Mouse (Mus musculus) G1E (cell line): ENCODE data around the gene Slc1a1. TPM values are rescaled to one million over a fixed set of nuclear protein-coding genes. Genes with fewer than 3 reads are reported as not detected.

Source experiments
- ATAC-seq: 2 replicates; pipeline ENCODE4 v1.8.0; 2016; ENCODE audit warnings: mild to moderate bottlenecking; ENCODE audit not compliant: insufficient number of reproducible peaks, poor library complexity, low FRiP score, severe bottlenecking; ENCODE audit errors: extremely low read depth
- DNase-seq: peaks from one replicate; pipeline ENCODE4 v3.0.0; 2012; ENCODE audit warnings: low spot score
- H3K27me3 ChIP-seq: 2 replicates; pipeline ENCODE4 v1.6.1; 2012; ENCODE audit warnings: mild to moderate bottlenecking, low read length, inconsistent platforms; ENCODE audit not compliant: insufficient read depth
- H3K36me3 ChIP-seq: replicated peaks from 2 replicates; pipeline ENCODE3; 2012; ENCODE audit warnings: mild to moderate bottlenecking, inconsistent platforms
- H3K4me1 ChIP-seq: 2 replicates; pipeline ENCODE4 v1.6.1; 2012; ENCODE audit warnings: low read depth, low read length, inconsistent platforms, mixed read lengths; ENCODE audit not compliant: insufficient read depth
- H3K4me3 ChIP-seq: 2 replicates; pipeline ENCODE4 v1.5.1; 2012; ENCODE audit warnings: low read depth, mild to moderate bottlenecking, inconsistent platforms, low read length, moderate library complexity, mixed read lengths
- H3K9me3 ChIP-seq: replicated peaks from 2 replicates; pipeline ENCODE4 v1.6.1; 2012; ENCODE audit warnings: inconsistent platforms
- CTCF ChIP-seq: IDR thresholded peaks from 2 replicates; pipeline ENCODE4 v1.5.1; 2012; ENCODE audit warnings: low read depth, low read length, inconsistent platforms, mixed read lengths
- GATA1 ChIP-seq: IDR thresholded peaks from 2 replicates; pipeline ENCODE4 v1.6.1; 2012; ENCODE audit warnings: borderline replicate concordance, low read length, inconsistent platforms, mixed read lengths
- GATA2 ChIP-seq: IDR thresholded peaks from 2 replicates; pipeline ENCODE4 v1.6.1; 2012; ENCODE audit warnings: low read depth, low read length, inconsistent platforms, borderline replicate concordance
- POLR2AphosphoS5 ChIP-seq: IDR thresholded peaks from 2 replicates; pipeline ENCODE4 v1.6.1; 2012; ENCODE audit warnings: low read depth, low read length, inconsistent platforms; ENCODE audit not compliant: insufficient replicate concordance
- TAL1 ChIP-seq: conservative IDR thresholded peaks from 2 replicates; pipeline ENCODE4 v1.6.1; 2012; ENCODE audit warnings: low read depth, low read length, inconsistent platforms, mixed read lengths
- polyA plus RNA-seq: library from polyadenylated mRNA; stranded (reverse); fragments of >175 nt; gene quantifications from 2 replicates; pipeline ENCODE4 v1.2.3, GENCODE M21; 2012
- total RNA-seq, 2 experiments: library from RNA; stranded (forward) in 1 of 2; stranded (reverse) in 1 of 2; fragments of 200-1000 nt in 1 of 2; fragments of >200 nt in 1 of 2; fragmentation: Nextera tagmentation in 1 of 2; gene quantifications; 2 replicates each; pipeline ENCODE4 v1.2.3; 2014 to 2017

Gene Slc1a1
- total and polyA plus RNA-seq, 3 experiments, result 0.38 TPM; not detected in 2

GRCm38 (mm10) chr19:28889251-28889650 is 54.4 kb downstream of the Slc1a1 start:
- no peak overlapping the region for H3K4me3 ChIP-seq
- ATAC-seq (no peak), DNase-seq (no peak)
- H3K27me3 ChIP-seq, result peaks cover 4% of the 10 kb centered on the region; the same call in 1 of the 2 replicates
- no peaks in the 10 kb centered on the region for H3K9me3 ChIP-seq
- H3K36me3 ChIP-seq, result no peaks in the 10 kb centered on the region
- TF ChIP-seq TAL1, result no peak
- TF ChIP-seq GATA2, result no peak
- TF ChIP-seq GATA1, result no peak
- no peak for TF ChIP-seq POLR2AphosphoS5
- no peak for TF ChIP-seq CTCF
- no peaks in the 10 kb centered on the region for H3K4me1 ChIP-seq

GRCm38 (mm10) chr19:28891238-28891637 is 56.4 kb downstream of the Slc1a1 start:
- Histone ChIP-seq H3K4me1 (no peaks in the 10 kb centered on the region), H3K9me3 (no peaks in the 10 kb centered on the region), H3K36me3 (no peaks in the 10 kb centered on the region), H3K27me3 (peaks cover 5% of the 10 kb centered on the region; the same call in 1 of the 2 replicates), H3K4me3 (no peak overlapping the region)
- DNase-seq (no peak), ATAC-seq (no peak)
- TF ChIP-seq TAL1, result no peak
- no peak for TF ChIP-seq POLR2AphosphoS5
- no peak for TF ChIP-seq CTCF
- TF ChIP-seq GATA1, result no peak
- no peak for TF ChIP-seq GATA2

GRCm38 (mm10) chr19:28891864-28892263 is 57.0 kb downstream of the Slc1a1 start:
- Histone ChIP-seq H3K4me3 (no peak overlapping the region), H3K4me1 (no peaks in the 10 kb centered on the region), H3K27me3 (peaks cover 5% of the 10 kb centered on the region; the same call in 1 of the 2 replicates), H3K9me3 (no peaks in the 10 kb centered on the region), H3K36me3 (no peaks in the 10 kb centered on the region)
- DNase-seq (no peak), ATAC-seq (no peak)
- TF ChIP-seq GATA1, result no peak
- no peak for TF ChIP-seq CTCF
- no peak for TF ChIP-seq TAL1
- TF ChIP-seq POLR2AphosphoS5, result no peak
- no peak for TF ChIP-seq GATA2

GRCm38 (mm10) chr19:28896639-28897038 is 61.8 kb downstream of the Slc1a1 start:
- Histone ChIP-seq H3K36me3 (no peaks in the 10 kb centered on the region), H3K4me3 (no peak overlapping the region), H3K27me3 (peaks cover 13% of the 10 kb centered on the region), H3K9me3 (no peaks in the 10 kb centered on the region), H3K4me1 (no peaks in the 10 kb centered on the region)
- no peak for ATAC-seq
- TF ChIP-seq TAL1 (no peak), CTCF (no peak), POLR2AphosphoS5 (no peak), GATA1 (no peak), GATA2 (no peak)
- DNase-seq, result no peak

GRCm38 (mm10) chr19:28897497-28897896 is 62.6 kb downstream of the Slc1a1 start:
- ATAC-seq (no peak), DNase-seq (no peak)
- TF ChIP-seq CTCF (no peak), GATA2 (no peak), GATA1 (no peak), TAL1 (no peak), POLR2AphosphoS5 (no peak)
- H3K4me1 ChIP-seq, result no peaks in the 10 kb centered on the region
- no peak overlapping the region for H3K4me3 ChIP-seq
- H3K9me3 ChIP-seq, result no peaks in the 10 kb centered on the region
- H3K36me3 ChIP-seq, result no peaks in the 10 kb centered on the region
- peaks cover 13% of the 10 kb centered on the region for H3K27me3 ChIP-seq

- Histone ChIP-seq H3K9me3 (no peaks in the 10 kb centered on the region), H3K36me3 (no peaks in the 10 kb centered on the region), H3K27me3 (peaks cover 12% of the 10 kb centered on the region), H3K4me1 (no peaks in the 10 kb centered on the region), H3K4me3 (no peak overlapping the region)
- TF ChIP-seq GATA2 (no peak), CTCF (no peak), TAL1 (no peak)
- DNase-seq (no peak), ATAC-seq (no peak)
These were observed 65.9 kb downstream of the Slc1a1 start for GRCm38 (mm10) chr19:28900771-28901170.

- DNase-seq (no peak), ATAC-seq (no peak)
- no peak for TF ChIP-seq GATA2
- TF ChIP-seq TAL1, result no peak
- no peak for TF ChIP-seq GATA1
- TF ChIP-seq CTCF, result no peak
- TF ChIP-seq POLR2AphosphoS5, result no peak
- Histone ChIP-seq H3K36me3 (no peaks in the 10 kb centered on the region), H3K4me3 (no peak overlapping the region), H3K9me3 (no peaks in the 10 kb centered on the region), H3K4me1 (no peaks in the 10 kb centered on the region), H3K27me3 (peaks cover 10% of the 10 kb centered on the region)
These were observed 67.3 kb downstream of the Slc1a1 start for GRCm38 (mm10) chr19:28902111-28902510.
